Mouse (Mus musculus): ENCODE measurements around the gene Milr1. TPM values are rescaled to one million over a fixed set of nuclear protein-coding genes. Genes with fewer than 3 reads are reported as not detected.

The Milr1 gene
- total and polyA plus RNA-seq, 3 experiments = 0.29 to 1.4 (median 0.93) TPM

DNA sequence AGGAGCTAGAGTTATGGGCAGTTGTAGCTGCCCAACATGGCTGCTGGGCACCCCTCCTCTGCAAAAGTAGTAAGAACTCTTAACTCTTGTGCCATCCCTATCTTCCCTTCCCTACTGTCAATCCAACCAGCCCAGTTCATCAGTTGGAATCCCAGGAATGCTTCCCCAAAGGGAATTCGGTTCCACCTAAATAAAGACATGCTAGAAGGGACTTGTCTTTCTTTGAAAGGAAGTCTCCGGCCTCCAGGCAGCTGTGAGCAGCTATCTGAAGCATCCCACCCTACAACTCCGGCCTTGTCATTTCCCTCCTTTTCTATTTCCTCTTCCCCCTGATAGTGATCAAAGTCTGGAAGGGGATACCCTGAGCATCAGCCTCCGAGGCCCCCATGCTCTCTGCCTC lies 44.8 kb upstream of the Milr1 start:
- Histone ChIP-seq H3K79me2 (replicated peaks; ENCODE audit: control insufficient read depth, insufficient read depth, low read length) (no peaks in the 10 kb centered on the region), H3K27ac (peak overlapping the region; percentile 20; the same call in 1 of the 2 replicates), H3K36me3 (ENCODE audit: control insufficient read depth, insufficient read depth, low read length) (peaks cover 16% of the 10 kb centered on the region), H3K4me3 (no peak overlapping the region), H3K27me3 (ENCODE audit: control insufficient read depth, insufficient read depth, low read length) (no peaks in the 10 kb centered on the region), H3K4me1 (ENCODE audit: control insufficient read depth, insufficient read depth, low read length) (peaks cover 14% of the 10 kb centered on the region), H3K9ac (ENCODE audit: low read depth, low read length) (no peak overlapping the region)
- no peak for TF ChIP-seq CTCF (IDR thresholded peaks at IDR 0.05)
- TF ChIP-seq POLR2A (IDR thresholded peaks at IDR 0.05; ENCODE audit: insufficient read depth, low read depth, low read length) = no peak
- TF ChIP-seq EP300 (IDR thresholded peaks at IDR 0.05; ENCODE audit: insufficient read depth, low read depth, low read length) = no peak
- DNase-seq = no peak
- intact Hi-C loops (cut with DNase I) = loop anchor here (2.0 kb wide), 1 partner anchor 325 kb away; no protein-coding TSS in a partner anchor
- 36% methylated on average over 4 of the region's 4 CpGs for WGBS

DNA sequence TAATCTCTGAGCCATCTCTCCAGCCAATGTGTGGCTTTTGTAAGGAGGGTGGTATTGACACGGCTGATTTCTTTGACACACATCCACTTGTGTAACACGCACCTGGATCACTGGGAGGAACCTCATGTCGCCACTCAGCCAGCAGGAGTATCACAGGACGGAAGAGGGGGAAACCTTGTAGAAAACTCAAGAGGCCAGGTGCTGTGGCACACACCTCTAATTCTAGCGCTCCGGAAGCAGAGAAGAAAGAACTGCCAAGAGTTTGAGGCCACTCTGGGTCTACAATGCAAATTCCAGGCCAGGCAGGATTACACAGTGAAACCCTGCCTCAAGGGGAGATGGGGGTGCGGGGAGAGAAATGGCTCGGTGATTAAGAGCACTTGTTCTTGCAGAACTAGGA lies 43.9 kb upstream of the Milr1 start:
- TF ChIP-seq CTCF (IDR thresholded peaks at IDR 0.05) = no peak
- 0 out of 2 replicates have a peak, but pooled peaks have one; percentile 53 for TF ChIP-seq EP300 (IDR thresholded peaks at IDR 0.05; ENCODE audit: insufficient read depth, low read depth, low read length)
- TF ChIP-seq POLR2A (IDR thresholded peaks at IDR 0.05; ENCODE audit: insufficient read depth, low read depth, low read length) = no peak
- intact Hi-C loops (cut with DNase I) = loop anchor here (2.0 kb wide), 1 partner anchor 326 kb away; no protein-coding TSS in a partner anchor
- no peak for DNase-seq
- Histone ChIP-seq H3K27ac (peak overlapping the region; percentile 11; the same call in 1 of the 2 replicates), H3K27me3 (ENCODE audit: control insufficient read depth, insufficient read depth, low read length) (no peaks in the 10 kb centered on the region), H3K36me3 (ENCODE audit: control insufficient read depth, insufficient read depth, low read length) (peaks cover 16% of the 10 kb centered on the region), H3K79me2 (replicated peaks; ENCODE audit: control insufficient read depth, insufficient read depth, low read length) (no peaks in the 10 kb centered on the region), H3K9ac (ENCODE audit: low read depth, low read length) (no peak overlapping the region), H3K4me3 (no peak overlapping the region), H3K4me1 (ENCODE audit: control insufficient read depth, insufficient read depth, low read length) (peaks cover 12% of the 10 kb centered on the region)
- 53% methylated on average over 8 of the region's 8 CpGs for WGBS

DNA sequence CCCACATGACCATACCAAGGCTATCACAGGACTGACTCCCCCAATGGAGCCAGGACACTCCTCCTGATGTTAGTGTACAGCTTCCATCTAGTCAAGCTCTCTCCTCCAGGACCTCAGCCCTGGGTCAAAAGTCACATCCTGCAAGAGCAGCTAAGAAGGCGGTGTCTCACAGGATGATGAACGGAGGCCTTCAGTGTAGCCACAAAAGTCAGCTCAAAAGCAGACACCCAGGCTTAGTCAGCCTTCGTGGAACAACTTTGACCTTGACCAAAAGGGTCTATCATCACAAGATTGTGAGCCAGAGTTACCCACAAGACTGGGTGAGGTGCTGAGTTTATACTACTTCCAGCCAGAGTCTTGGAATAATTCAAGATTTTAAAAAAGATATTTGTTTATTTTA lies 43.2 kb upstream of the Milr1 start:
- intact Hi-C loops (cut with DNase I) = loop anchor here (1.0 to 2.0 kb wide), 3 partner anchors 29 to 327 kb away; no protein-coding TSS in a partner anchor
- DNase-seq = no peak
- H3K27ac ChIP-seq = peak overlapping the region; percentile 27
- no peaks in the 10 kb centered on the region for H3K27me3 ChIP-seq (ENCODE audit: control insufficient read depth, insufficient read depth, low read length)
- H3K9ac ChIP-seq (ENCODE audit: low read depth, low read length) = no peak overlapping the region
- TF ChIP-seq POLR2A (IDR thresholded peaks at IDR 0.05; ENCODE audit: insufficient read depth, low read depth, low read length) (no peak), EP300 (IDR thresholded peaks at IDR 0.05; ENCODE audit: insufficient read depth, low read depth, low read length) (no peak), CTCF (IDR thresholded peaks at IDR 0.05) (no peak)
- H3K4me3 ChIP-seq = 0 out of 2 replicates have a peak overlapping the region, but pooled peaks have one; percentile 10
- 41% methylated on average over 3 of the region's 3 CpGs for WGBS
- H3K79me2 ChIP-seq (replicated peaks; ENCODE audit: control insufficient read depth, insufficient read depth, low read length) = no peaks in the 10 kb centered on the region
- H3K4me1 ChIP-seq (ENCODE audit: control insufficient read depth, insufficient read depth, low read length) = peaks cover 9% of the 10 kb centered on the region
- H3K36me3 ChIP-seq (ENCODE audit: control insufficient read depth, insufficient read depth, low read length) = peaks cover 14% of the 10 kb centered on the region

DNA sequence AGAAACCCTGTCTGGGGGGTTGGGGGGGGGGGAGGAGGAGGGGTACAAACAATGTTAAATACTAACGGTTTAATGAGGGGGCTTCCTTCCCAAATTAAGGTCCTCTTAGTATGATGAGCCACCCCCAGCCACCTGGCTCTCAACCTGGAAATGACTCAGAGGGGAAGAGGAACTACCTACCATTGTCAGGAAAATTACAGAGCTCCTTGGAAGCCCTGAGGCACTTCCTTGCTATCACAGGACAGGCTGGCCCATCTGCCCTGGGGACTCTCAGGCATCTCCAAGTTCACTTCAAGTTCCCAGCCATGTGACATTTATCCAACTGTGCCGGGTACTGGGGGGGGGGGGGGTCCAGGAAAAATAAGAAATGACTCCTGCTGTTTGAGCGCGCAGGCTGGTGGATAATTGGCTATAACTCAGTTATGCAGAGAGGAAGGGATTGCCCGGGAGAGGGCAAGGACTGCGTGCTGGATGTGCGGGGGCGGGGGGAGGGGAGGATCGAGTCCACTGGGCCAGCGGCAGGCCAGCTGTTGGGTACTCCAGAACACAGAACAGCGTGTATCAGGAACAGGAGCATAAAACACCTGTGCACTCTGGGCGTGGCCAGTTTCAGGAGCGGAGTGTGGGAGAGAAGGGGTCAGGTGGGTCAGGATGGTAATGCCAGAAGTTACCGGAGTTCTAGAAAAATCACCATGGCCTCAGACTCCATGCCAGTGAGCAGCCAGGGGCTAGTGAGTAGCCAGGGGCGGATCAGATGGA lies 41.6 kb upstream of the Milr1 start:
- H3K4me3 ChIP-seq = peak overlapping the region; percentile 16; the same call in 1 of the 2 replicates

DNA sequence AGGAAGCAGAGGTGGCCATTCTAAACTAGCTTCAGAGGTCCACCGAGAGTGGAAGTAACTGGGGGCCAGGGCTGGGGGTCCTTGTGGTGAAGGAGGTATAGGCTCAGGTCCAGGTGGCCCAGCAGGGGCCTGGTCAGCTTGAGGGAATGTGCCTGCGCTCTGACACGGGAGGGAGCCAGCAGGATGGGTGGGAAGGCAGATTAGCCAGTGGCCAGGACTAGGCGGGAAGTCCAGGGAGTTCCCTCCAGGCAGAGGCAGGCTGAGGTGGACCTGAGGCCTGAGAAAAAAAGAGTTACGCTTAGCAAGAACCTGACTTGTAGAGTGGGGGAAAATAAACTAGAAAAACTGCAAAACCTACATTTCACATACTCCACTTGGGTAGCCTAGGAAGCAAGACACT lies 40.2 kb upstream of the Milr1 start:
- Histone ChIP-seq H3K27me3 (ENCODE audit: control insufficient read depth, insufficient read depth, low read length) (no peaks in the 10 kb centered on the region), H3K27ac (peak overlapping the region; percentile 67), H3K4me1 (ENCODE audit: control insufficient read depth, insufficient read depth, low read length) (peaks cover 6% of the 10 kb centered on the region; the same call in 1 of the 2 replicates), H3K36me3 (ENCODE audit: control insufficient read depth, insufficient read depth, low read length) (peaks cover 11% of the 10 kb centered on the region), H3K9ac (ENCODE audit: low read depth, low read length) (peak overlapping the region; percentile 46), H3K79me2 (replicated peaks; ENCODE audit: control insufficient read depth, insufficient read depth, low read length) (no peaks in the 10 kb centered on the region), H3K4me3 (peak overlapping the region; percentile 28)
- intact Hi-C loops (cut with DNase I) = loop anchor here (2.0 kb wide), 1 partner anchor 62 kb away; no protein-coding TSS in a partner anchor
- DNase-seq = peak; percentile 52 to 61
- TF ChIP-seq EP300 (IDR thresholded peaks at IDR 0.05; ENCODE audit: insufficient read depth, low read depth, low read length) (0 out of 2 replicates have a peak, but pooled peaks have one; percentile 39), POLR2A (IDR thresholded peaks at IDR 0.05; ENCODE audit: insufficient read depth, low read depth, low read length) (0 out of 2 replicates have a peak, but pooled peaks have one; percentile 16), CTCF (IDR thresholded peaks at IDR 0.05) (peak; percentile 22; the same call in 1 of the 2 replicates)
- WGBS = 42% methylated on average over 5 of the region's 5 CpGs

More for the DNA sequence above, 41.6 kb upstream of the Milr1 start:
- 26% methylated on average over 15 of the region's 15 CpGs for WGBS
- Histone ChIP-seq H3K27ac (peak overlapping the region; percentile 67), H3K27me3 (ENCODE audit: control insufficient read depth, insufficient read depth, low read length) (no peaks in the 10 kb centered on the region), H3K9ac (ENCODE audit: low read depth, low read length) (peak overlapping the region; percentile 28), H3K4me1 (ENCODE audit: control insufficient read depth, insufficient read depth, low read length) (peaks cover 6% of the 10 kb centered on the region; the same call in 1 of the 2 replicates), H3K79me2 (replicated peaks; ENCODE audit: control insufficient read depth, insufficient read depth, low read length) (no peaks in the 10 kb centered on the region), H3K36me3 (ENCODE audit: control insufficient read depth, insufficient read depth, low read length) (peaks cover 14% of the 10 kb centered on the region)
- peak in 1 of 2 experiments; percentile 36 for DNase-seq
- intact Hi-C loops (cut with DNase I) = loop anchor here (2.0 kb wide), 1 partner anchor 35 kb away; no protein-coding TSS in a partner anchor
- 0 out of 2 replicates have a peak, but pooled peaks have one; percentile 27 for TF ChIP-seq EP300 (IDR thresholded peaks at IDR 0.05; ENCODE audit: insufficient read depth, low read depth, low read length)
- TF ChIP-seq CTCF (IDR thresholded peaks at IDR 0.05) = no peak
- no peak for TF ChIP-seq POLR2A (IDR thresholded peaks at IDR 0.05; ENCODE audit: insufficient read depth, low read depth, low read length)

Data from heart, adult 2 months (tissue).